Mouse (Mus musculus): Measurements from ENCODE around the gene Gm37240.

Gm37240 gene

DNA sequence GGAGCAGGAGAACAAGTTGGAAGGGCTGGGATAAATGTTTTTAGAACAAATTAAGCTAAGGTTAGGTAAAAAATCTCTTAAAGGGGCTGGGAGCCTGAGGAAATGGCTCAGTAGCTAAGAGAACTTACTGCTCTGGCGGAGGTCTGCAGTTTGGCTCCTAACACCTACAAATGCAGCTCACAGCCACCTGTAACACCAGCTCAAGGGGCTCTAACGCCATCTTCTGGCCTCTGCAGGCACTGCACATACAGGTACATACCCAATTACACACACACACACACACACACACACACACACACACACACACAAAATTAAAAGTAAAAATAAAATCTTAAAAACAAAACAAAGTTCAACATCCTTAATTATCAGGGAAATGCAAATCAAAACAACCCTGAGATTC, 1174.4 kb downstream of the Gm37240 start:
- DNase-seq (ENCODE audit: low spot score in 2 of 2), result no peak

DNA sequence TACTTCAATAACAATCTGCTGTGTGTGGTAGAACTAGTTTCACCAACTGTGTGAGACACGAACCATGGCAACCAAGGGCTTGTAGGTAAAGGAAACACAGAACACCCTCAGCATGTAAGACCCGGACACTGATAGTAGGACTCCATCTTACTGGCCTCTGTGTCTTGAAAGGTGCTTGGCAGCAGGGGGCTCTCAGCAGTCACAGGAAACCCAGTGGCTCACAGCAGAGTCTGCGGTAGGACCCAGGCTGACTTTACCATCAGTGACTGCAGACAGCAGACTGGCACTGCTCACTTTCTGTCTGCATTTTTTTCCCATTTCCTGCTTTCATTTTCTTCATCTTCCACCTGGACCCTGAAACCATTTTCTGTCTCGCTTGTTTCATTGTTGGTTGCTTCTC, 1176.6 kb downstream of the Gm37240 start:
- DNase-seq (ENCODE audit: low spot score in 2 of 2), result no peak

DNA sequence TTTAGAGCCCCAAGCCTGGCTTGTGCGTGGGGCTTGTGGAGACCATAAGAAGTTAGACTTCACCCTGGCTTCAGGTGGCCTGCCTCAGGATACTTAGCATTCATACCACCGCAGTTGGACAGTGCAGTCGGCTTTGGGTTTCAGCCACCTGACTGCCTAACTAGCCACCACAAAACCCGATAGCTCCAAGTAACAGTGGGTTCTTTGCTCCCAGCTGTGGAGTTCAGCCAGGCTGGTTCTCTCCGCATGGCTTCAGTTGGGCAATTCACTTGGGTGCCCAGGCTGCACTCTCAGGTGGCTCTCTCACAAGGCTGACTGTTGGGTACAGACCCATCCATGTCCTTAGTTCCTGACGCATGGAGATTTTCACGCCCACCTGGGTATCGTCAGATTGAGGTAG, 1177.4 kb downstream of the Gm37240 start:
- no peak for DNase-seq (ENCODE audit: low spot score in 2 of 2)

DNA sequence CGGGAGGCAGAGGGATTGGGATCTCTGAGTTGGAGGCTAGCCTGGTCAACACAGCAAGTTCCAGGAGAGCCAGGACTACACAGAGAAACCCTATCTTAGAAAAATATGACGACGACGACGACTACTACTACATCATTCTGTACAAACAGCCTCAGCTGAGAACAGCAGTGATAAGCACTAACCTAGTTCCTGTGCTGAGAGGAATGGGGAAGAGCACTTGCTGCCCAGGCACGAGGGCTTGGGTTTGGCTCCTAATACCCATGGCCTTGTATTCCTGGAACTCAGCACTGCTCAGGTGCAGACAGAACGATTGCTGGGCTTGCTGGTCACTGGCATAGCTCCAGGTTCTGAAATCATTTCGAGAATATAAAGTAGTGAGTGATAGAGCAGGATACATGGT, 1178.2 kb downstream of the Gm37240 start:
- DNase-seq (ENCODE audit: low spot score in 2 of 2), result no peak

DNA sequence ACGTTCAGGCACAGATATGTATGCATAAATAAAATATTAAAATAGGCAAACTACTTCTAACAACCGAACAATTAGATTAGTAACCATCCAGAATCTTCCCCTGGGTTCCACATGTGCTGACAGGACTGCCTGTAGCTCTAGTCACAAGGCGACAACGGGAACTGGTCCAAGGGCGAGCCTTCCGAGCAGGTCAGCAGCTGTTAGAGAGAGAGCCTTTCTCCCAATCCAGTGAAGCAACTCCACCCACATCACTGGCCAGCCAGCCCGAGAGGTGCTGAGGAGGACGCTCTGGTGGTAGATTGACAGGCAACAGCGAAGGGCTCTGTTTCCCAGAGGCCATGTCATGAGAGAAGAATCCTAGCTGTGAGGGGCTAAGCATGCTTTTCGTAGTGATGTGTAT, 1178.8 kb downstream of the Gm37240 start:
- DNase-seq (ENCODE audit: low spot score in 2 of 2), result no peak

DNA sequence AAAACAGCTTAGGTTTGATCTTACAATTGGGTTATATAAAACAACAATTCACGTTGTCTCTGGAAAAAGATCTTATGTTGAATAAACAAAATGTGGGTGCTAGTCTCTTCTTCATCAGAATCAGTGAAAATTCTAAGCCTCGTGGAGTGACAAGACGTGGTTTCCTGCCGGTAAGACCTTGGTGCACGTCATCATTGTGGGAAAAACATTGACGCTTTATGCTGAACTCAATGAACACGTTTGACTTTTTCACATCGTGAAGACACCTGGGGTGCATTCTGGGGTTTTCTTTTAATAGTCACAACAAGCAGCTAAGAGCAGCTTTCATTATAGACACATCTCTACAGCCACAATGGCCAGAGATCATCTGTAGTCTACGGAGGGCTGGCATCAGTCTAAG, 1182.1 kb downstream of the Gm37240 start:
- no peak for DNase-seq (ENCODE audit: low spot score in 2 of 2)

DNA sequence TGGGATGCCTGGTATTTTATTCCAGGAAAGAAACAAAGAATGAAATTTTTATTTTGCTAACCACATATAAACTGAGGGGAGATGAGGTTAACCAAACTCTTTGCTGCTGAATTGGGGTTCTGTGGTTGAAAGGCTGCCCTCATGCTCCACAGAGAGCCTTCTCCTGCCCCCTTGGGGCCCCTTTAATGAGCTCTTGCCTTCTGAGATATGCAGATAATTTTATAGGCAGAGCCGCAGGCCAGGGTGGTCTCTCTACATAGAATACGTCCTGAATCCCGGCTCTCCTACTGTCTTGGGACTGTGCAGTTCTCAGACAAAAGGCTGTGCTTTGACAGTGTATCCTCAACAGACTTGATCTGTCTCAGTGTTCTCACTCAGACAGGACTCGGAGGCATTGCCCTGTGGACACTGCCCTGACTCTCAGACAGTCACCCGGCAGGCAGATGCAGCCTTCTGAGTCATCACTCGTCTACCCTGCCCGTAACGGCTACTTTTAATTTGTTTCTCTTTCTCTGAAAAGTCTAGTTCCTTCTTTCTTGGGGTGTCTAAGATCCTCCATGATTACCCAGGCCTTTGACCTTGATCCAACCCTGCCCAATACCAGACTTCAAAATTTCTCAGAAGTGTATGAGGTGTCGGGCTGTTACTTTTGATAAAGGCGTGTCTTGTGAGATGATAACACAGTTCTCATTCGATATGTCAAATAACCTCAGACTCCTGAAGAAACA, 1184.1 kb downstream of the Gm37240 start:
- DNase-seq (ENCODE audit: low spot score in 2 of 2), result no peak

DNA sequence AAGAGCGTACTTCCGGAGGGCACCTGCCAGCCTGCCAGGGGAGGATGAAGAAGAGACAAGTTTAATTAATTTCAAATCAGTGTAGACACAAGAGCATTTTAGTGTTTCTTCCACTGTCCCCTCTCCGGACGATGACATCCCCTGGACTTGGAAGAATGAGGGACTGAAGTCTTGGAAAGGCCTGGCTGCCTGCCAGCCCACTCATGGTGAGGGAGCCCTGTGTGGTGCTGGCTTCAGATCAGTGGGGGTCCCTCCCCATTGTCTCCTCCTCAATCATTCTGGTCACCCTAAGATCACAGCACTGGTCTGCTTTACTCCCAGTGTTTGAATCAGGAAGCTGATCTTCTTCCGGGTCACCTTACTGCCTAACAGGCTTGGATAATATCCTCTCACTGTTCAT, 1185.4 kb downstream of the Gm37240 start:
- no peak for DNase-seq (ENCODE audit: low spot score in 2 of 2)

DNA sequence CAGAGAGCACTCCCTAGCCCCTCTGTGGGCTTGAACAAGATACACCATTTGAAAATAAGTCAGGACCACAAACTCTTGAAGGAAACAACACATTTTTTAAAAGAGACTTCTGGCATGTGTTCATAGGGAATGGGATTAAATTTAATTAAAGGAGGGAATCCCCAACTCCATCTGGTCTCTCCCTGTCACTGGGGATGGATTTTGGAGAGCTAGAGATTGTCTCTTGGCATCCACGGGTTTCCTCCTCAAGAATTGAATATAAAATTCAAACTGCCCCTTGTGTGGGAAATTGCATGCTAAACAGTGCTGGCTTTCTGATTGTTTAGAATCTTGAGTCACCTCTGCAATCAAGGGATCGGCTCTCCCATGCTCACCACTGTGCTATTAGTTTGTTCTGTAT, 1185.8 kb downstream of the Gm37240 start:
- no peak for DNase-seq (ENCODE audit: low spot score in 2 of 2)

DNA sequence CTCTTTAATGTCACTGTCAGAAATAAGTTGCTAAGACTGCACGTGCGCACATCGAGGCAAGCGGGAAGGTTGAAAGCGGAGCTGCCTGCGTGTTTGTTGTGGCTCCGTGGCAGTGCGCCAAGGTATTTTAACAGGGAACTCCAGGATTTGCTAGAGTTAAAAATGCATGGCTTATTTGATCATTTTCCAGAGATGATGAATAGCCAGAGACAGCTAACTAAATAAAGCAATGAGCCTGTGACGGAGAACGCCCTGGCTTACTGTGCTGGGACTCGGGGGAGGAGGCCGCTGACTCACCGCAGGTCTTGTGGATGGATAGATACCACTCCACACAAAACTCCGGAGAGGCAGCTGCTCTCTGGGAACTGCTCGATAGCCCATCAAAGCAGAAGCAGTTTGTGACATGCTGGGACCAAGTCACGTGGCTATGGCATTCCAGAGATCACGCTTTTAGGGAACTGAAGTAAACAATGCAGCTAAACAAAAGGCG, 1190.8 kb downstream of the Gm37240 start:
- DNase-seq (ENCODE audit: low spot score in 2 of 2), result no peak

DNA sequence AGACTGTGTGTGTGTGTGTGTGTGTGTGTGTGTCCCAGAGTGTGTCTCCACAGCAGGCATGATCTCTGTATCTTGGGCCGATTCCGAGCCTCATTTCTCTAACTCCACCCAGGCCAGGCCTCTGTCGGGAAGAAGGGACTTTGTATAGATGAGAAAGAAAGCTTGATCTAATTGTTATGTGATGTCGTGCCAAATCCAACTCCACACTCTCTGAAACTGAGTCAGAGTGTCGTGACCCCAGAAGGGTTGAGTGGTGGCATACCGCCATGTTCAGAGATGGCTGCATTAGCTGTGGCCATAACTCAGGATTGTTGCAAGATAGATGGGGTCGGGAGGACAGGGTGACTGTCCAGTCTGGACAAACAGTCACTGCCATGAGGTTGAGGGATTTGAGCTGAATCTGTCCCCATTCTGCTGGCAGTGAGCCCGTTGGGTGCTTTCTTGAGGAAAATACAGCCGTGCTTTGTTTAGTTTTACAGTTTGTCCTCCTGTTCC, 1191.4 kb downstream of the Gm37240 start:
- DNase-seq (ENCODE audit: low spot score in 2 of 2), result no peak

DNA sequence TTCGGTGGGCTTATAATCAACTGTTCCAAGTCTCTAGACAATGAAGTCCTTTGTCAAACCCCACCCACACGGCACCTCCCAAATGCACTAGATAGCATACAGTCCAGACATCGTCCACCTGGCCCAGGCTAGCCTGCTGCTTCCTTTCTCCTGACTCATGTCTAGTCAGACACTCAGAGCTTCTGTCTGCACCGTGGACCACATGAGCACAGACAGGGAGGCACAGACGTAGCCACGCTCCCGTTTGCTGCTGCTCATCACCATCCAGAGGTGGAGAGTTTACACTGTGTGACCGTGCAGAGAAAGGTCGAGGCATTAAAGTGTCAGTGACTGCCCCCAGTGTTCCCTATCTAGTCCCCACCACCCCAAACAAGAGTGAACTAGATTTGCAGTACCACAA, 1191.9 kb downstream of the Gm37240 start:
- no peak for DNase-seq (ENCODE audit: low spot score in 2 of 2)

DNA sequence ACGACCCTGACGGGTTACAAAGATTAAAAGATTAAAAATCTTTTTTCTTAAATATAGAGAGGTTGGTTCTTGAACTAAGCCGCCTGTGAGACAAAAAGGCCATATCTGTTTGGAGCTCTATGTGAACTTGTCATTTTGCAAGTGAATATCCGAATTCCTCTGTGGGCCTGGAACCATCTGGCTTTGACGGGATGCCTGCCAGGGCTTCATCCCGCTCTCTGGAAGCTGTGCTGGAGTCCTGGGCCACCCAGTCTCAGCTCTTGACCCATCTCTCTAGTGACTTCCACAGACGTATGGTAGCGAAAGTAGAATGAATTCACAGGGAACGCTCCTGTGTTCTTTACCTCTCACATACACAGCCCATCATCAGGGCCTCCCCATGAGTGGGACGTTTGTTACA, 1193.4 kb downstream of the Gm37240 start:
- no peak for DNase-seq (ENCODE audit: low spot score in 2 of 2)

DNA sequence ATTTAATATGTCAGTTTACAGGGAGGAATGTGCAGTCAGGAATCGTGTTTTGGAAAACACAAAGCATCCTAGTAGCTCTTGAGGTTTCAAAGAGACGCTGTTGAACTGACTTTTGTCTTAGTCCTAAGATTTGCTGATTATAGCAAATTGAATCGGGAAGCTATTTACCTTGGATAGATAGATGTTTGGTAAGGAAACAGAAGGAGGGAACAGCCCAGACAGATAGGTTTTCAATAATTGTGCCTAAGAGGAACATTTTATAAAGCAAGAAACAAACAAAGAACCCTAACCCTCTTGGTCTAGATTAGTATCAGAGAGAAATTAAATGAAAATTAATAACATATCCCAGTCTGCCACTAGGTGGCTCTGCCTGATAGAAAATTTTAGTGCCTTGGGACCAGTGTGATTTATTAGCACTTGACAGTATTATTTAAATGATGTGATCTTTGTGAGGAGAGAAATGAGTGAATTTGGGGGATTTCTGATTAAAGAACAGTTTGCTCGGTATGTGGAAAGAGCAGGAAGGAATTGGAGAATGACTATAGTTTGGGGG, 1194.6 kb downstream of the Gm37240 start:
- no peak for DNase-seq (ENCODE audit: low spot score in 2 of 2)

DNA sequence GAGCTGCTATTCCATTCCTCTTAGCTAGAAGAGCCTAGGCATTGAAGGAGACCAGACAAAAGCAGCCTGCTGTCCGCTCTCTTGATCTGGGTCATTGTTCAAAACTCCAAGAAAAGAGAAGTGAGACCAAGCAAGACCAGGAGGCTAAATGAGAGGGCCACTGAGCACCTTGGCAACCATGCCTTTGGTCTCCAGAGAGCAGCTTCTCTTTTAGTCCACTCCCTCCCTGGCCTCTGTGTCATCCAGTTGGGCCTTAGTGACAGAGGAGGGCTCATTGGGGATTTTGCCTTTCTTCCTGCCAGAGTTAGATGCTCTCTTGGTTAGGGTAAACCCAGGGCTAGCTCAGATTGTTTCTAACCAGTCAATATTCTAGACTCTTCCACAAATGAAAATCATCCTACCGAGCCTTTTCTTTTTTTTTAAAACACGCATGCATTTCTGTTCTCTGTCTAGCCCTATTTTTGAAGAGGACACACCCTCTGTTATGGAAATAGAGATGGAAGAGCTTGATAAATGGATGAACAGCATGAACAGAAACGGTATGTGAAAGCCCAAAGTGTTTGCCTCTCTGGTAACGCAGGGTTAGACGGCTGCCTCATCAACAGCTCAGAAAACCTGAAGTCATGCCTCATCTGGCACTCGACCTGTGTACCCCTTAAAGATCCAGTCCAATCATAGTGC, 1197.1 kb downstream of the Gm37240 start:
- no peak for DNase-seq (ENCODE audit: low spot score in 2 of 2)

DNA sequence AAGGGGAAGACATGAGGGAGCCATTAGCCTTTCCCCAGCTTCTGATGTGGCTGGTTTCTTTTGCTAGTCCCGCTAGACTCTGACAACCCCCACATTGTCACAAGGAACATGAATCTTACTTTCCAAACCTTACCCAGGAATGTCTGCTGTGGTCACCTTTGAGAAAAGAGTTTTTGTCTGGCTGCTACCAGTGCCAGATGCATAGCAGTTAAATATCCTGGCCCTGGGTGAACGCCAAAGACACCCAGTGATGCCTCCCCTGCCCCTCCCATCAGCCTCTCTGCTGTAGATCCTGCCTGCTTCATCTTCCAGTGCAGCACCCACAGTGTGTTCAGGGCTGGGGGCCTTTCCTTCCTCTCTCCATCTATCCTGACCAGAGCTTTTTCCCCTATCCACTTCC, 1197.7 kb downstream of the Gm37240 start:
- no peak for DNase-seq (ENCODE audit: low spot score in 2 of 2)

DNA sequence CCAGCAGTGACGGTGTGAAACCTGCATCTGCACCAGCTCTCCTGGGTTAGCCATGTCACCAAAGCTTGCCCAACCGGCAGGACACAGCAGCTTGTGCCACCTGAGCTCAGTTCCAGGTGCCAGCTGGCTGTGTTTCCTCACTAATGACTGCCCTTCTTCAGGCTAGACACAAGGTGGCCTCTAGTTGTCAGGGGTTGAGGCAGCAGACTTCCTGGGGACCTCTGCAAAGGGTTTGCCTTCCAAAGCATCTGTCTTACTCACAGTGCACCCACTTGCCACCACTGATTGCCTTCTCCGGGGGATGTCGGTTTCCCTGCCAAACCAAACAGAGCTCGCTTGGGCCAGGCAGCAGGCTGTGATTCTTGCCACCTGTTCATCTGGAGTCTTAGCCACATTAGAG, 1199.1 kb downstream of the Gm37240 start:
- DNase-seq (ENCODE audit: low spot score in 2 of 2), result peak in 1 of 2 experiments; percentile 32

DNA sequence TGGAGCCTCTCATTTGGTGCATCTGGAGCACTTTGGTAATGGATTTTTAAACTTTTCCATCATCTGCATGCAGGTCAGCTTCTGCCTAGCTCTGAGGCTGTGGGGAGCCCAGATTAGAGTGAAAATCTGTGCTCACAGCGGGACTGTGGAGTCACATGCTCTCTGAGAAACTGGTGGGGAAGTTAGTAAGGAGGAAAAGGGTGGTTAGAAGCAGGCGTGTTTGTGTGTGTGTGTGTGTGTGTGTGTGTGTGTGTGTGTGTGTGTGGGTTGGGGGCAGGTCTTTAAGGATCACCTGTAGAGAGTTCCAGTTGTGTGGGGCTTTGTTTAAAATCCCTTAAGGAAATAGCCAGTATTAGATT, 1199.9 kb downstream of the Gm37240 start:
- no peak for DNase-seq (ENCODE audit: low spot score in 2 of 2)

DNA sequence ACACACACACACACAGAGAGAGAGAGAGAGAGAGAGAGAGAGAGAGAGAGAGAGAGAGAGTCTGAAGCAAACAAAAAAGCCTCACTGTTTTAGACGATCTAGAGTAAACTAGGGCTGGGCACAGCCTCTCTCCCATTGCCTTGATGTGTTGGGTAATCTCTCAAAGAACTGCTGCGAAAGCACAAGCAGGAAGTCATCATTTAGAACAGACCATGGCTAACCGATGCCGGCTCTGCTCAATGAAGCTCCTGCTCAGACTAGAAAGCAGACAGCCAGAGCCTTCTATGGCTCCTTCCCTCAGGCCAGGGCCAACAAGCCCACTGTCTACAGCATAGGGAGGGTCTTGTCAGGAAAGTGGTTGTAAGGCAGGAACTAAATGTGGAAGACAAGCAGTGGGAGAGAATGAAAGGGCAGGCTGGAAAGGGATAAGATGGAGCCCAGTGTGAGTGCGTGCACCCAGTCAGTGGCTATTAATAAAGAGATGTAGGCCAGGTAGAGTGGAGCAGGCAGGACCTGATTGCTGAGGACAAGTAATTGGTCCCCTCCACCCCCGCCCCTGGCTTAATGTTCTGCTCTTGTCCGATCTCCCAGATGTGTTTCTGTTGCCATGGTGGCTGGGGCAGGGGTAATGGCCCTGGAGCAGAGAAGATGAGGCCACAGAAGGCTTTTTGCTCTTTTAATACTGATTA, 1200.4 kb downstream of the Gm37240 start:
- no peak for DNase-seq (ENCODE audit: low spot score in 2 of 2)

DNA sequence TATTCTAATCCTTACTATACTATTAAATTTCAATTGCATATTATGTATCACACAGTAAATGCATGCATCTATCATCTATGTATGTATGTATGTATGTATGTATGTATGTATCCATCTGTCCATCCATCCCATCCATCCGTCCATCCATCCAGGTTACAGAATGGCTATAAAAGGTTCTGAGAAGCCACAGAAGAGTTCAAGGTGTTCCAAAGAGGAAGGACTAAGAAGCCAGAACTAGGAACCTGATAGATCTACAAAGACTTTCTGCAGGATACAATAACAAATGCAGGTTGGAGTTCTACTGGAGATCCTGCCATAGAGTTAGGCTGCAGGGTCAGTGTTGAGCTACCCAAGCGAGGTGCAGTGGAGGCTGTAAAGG, 1201.0 kb downstream of the Gm37240 start:
- DNase-seq (ENCODE audit: low spot score in 2 of 2), result no peak

DNA sequence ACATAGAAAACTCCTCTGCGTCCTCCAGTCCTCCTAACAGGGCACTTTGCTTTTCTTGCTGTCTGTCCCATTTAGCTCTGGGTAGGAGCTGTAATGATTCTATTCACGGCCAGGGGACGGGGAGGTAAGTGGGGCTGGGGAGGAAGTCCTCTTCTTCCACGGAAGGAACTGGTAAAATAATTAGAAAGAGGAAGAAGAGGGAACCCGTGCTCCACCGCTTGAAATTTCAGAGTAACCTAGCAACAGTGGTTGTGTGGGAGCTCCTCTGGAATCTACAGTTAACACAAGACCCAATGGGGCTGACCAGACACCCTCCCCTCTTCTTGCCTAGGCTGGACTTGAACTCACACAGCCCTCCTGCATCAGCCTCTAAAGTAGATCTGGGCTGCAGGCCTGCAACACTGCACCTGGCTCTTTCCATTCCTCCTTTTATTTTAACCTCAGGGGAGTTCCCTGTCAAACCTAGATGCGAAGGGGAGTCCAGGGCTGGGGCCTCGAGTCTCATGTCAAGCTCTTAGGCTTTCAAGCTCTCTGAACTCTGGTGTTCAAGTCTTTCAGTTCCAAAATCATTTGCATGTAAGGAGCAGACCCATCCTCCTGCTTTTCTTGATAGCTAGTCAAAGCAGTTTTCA, 1201.5 kb downstream of the Gm37240 start:
- DNase-seq (ENCODE audit: low spot score in 2 of 2), result no peak

DNA sequence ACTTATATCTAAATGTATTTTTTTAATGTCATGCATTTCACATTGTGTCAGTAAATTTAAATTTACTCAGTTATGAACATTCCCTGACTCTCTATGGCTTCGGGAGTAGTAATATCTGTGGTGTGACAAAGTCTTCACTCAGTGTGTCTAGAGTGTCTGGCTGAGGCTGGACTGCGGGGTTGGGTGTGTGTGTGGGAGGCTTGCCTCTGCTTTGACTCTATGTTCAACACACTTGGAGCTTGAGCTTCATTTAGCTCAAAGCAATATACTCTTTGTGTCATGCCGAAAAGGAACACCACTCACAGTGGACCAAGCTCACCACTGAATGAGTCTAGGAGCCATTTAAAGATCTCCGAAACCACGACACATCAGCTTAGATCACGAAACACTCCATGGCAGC, 1203.5 kb downstream of the Gm37240 start:
- no peak for DNase-seq (ENCODE audit: low spot score in 2 of 2)

Data from cerebellum, postnatal 4 days (tissue).